Mouse (Mus musculus) intestine, embryonic 14.5 days (tissue): ENCODE data around the gene Xpa. TPM values are rescaled to one million over a fixed set of nuclear protein-coding genes. Genes with fewer than 3 reads are reported as not detected.

ENCODE experiments used
- ATAC-seq: fragments of 200-750 bp; cut with Nextera tagmentation; replicated peaks from 2 replicates; pipeline ENCODE4 v1.8.0; 2017; ENCODE audit warnings: low read depth, moderate number of reproducible peaks, moderate TSS enrichment, moderate library complexity; ENCODE audit not compliant: low FRiP score, low TSS enrichment
- DNase-seq: peaks from one replicate; pipeline ENCODE4 v3.0.0-alpha.2; 2018; ENCODE audit warnings: low spot score
- H3K27ac ChIP-seq: fragments of 300-500 bp; sonication (generic); 2 replicates; pipeline ENCODE4 v1.5.1; 2014; ENCODE audit warnings: low read depth, mild to moderate bottlenecking, control low read depth
- H3K27me3 ChIP-seq: fragments of 300-500 bp; sonication (generic); replicated peaks from 2 replicates; pipeline ENCODE4 v1.6.1; 2014; ENCODE audit warnings: low read length, control low read depth; ENCODE audit not compliant: control insufficient read depth, insufficient read depth
- H3K36me3 ChIP-seq: fragments of 300-500 bp; sonication (generic); 2 replicates; pipeline ENCODE4 v1.6.1; 2014; ENCODE audit warnings: low read length, control low read depth; ENCODE audit not compliant: control insufficient read depth, insufficient read depth
- H3K4me1 ChIP-seq: fragments of 300-500 bp; sonication (generic); replicated peaks from 2 replicates; pipeline ENCODE4 v1.6.1; 2014; ENCODE audit warnings: low read length, control low read depth, mixed read lengths; ENCODE audit not compliant: control insufficient read depth, insufficient read depth
- H3K4me2 ChIP-seq: fragments of 300-500 bp; sonication (generic); 2 replicates; pipeline ENCODE4 v1.6.1; 2014; ENCODE audit warnings: low read length
- H3K4me3 ChIP-seq: fragments of 300-500 bp; sonication (generic); 2 replicates; pipeline ENCODE4 v1.5.1; 2014; ENCODE audit warnings: low read depth, low read length, control low read depth, mixed read lengths
- H3K9ac ChIP-seq: fragments of 300-500 bp; sonication (generic); 2 replicates; pipeline ENCODE4 v1.6.1; 2014; ENCODE audit warnings: mild to moderate bottlenecking, low read length
- H3K9me3 ChIP-seq: fragments of 300-500 bp; sonication (generic); 2 replicates; pipeline ENCODE4 v1.6.1; 2016; ENCODE audit warnings: low read length, control low read depth; ENCODE audit not compliant: control insufficient read depth
- WGBS: fragments of 180-500 bp; shearing (Covaris S2); extraction: QIAGEN DNeasy Blood & Tissue Kit; methylation state at CpG from one replicate; pipeline ENCODE4 v1.1.7; 2014; 5-methylcytosine and 5-hydroxymethylcytosine counted together
- polyA plus RNA-seq: library from polyadenylated mRNA; unstranded; fragments of >200 nt; fragmentation: Nextera tagmentation; extraction: Ambion mirVana; gene quantifications from 2 replicates; pipeline ENCODE4 v1.2.1, GENCODE M21; 2014

Xpa gene
- 22.1 and 23.6 TPM in 2 replicates for polyA plus RNA-seq

GRCm38 (mm10) chr4:46195781-46196487 lies at the start of gene Xpa:
Xpa (minus strand) TSS chr4:46196311.
- H3K27me3 ChIP-seq, result no peaks in the 10 kb centered on the region
- H3K27ac ChIP-seq, result peak within 1 kb of the TSS; percentile 79
- peak; percentile 93 for ATAC-seq
- under 1% methylated on average over 70 of the region's 70 CpGs for WGBS
- no peaks in the 10 kb centered on the region for H3K9me3 ChIP-seq
- peak within 1 kb of the TSS; percentile 73 for H3K4me3 ChIP-seq
- DNase-seq, result peak; percentile 96
- peak within 1 kb of the TSS; percentile 85 for H3K9ac ChIP-seq
- H3K4me2 ChIP-seq, result peak within 1 kb of the TSS; percentile 85
- peaks cover 16% of the 10 kb centered on the region for H3K4me1 ChIP-seq
- H3K36me3 ChIP-seq, result peaks cover 7% of the 10 kb centered on the region

- ATAC-seq (no peak), DNase-seq (no peak)
- H3K4me3 ChIP-seq, result no peak overlapping the region
- no peak overlapping the region for H3K27ac ChIP-seq
- no peaks in the 10 kb centered on the region for H3K27me3 ChIP-seq
- no peaks in the 10 kb centered on the region for H3K4me1 ChIP-seq
- no peak overlapping the region for H3K9ac ChIP-seq
- H3K4me2 ChIP-seq, result no peak overlapping the region
- H3K36me3 ChIP-seq, result no peaks in the 10 kb centered on the region
- no peaks in the 10 kb centered on the region for H3K9me3 ChIP-seq
- WGBS, result 82% methylated on average over 3 of the region's 3 CpGs
Measured at GRCm38 (mm10) chr4:46235871-46236270, 39.8 kb upstream of the Xpa start.

DNA sequence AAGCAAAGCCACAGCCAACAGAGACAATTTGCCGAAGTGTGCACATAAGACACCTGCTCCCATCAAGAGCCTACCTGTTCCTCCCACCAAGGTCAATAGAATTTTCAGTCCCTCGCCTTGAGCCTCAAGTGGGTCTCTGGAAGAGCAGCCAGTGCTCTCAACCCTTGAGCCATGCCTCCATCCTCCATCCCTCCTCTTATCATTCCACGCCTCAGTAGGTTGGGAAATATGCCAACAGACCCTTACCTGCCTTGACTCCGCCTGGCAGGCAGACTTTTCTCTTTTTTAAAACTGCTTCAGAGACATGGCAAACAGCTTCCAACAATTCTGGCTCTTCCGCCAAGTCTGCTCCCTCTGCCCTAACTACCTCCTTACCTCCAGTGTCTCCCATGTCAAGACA lies 38.6 kb upstream of the Xpa start:
- 89% methylated on average over 5 of the region's 5 CpGs for WGBS
- H3K4me3 ChIP-seq, result no peak overlapping the region
- H3K4me2 ChIP-seq, result no peak overlapping the region
- no peak overlapping the region for H3K9ac ChIP-seq
- ATAC-seq, result no peak
- H3K27ac ChIP-seq, result no peak overlapping the region
- H3K36me3 ChIP-seq, result no peaks in the 10 kb centered on the region
- no peaks in the 10 kb centered on the region for H3K9me3 ChIP-seq
- H3K27me3 ChIP-seq, result no peaks in the 10 kb centered on the region
- no peak for DNase-seq
- no peaks in the 10 kb centered on the region for H3K4me1 ChIP-seq

DNA sequence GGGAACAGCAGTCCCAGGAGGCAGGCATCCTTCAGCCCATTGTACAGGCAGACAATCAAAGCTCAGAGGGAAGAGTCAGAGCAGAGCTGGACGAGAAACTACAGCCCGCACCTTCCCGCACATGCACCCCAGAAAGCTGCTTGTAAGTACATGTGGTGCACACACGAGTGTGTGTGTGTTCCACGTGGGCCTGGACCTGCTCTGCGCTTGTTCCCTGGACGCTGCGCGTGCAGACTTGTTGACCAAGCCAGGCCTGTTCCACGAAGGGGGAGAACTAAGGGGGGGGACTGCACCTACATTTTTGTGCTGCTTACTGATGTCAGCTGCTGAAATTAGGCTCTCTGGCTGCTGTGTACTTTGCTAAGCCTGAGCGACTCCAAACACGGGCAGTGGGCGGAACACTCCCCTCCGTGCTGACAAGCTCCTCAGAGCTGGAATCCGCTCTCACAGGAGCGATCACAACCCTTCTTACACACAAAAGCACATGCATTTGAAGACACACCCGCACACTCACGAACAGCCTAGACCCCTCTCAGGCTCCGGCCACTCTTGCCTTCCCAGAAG lies 30.9 kb upstream of the Xpa start:
- no peak overlapping the region for H3K9ac ChIP-seq
- H3K36me3 ChIP-seq, result no peaks in the 10 kb centered on the region
- 61% methylated on average over 19 of the region's 19 CpGs for WGBS
- ATAC-seq, result no peak
- DNase-seq, result no peak
- H3K4me3 ChIP-seq, result no peak overlapping the region
- H3K4me2 ChIP-seq, result no peak overlapping the region
- no peaks in the 10 kb centered on the region for H3K9me3 ChIP-seq
- H3K4me1 ChIP-seq, result no peaks in the 10 kb centered on the region
- H3K27me3 ChIP-seq, result no peaks in the 10 kb centered on the region
- H3K27ac ChIP-seq, result no peak overlapping the region

GRCm38 (mm10) chr4:46221090-46221489 lies 25.0 kb upstream of the Xpa start:
- WGBS, result 87% methylated on average over 3 of the region's 3 CpGs

DNA sequence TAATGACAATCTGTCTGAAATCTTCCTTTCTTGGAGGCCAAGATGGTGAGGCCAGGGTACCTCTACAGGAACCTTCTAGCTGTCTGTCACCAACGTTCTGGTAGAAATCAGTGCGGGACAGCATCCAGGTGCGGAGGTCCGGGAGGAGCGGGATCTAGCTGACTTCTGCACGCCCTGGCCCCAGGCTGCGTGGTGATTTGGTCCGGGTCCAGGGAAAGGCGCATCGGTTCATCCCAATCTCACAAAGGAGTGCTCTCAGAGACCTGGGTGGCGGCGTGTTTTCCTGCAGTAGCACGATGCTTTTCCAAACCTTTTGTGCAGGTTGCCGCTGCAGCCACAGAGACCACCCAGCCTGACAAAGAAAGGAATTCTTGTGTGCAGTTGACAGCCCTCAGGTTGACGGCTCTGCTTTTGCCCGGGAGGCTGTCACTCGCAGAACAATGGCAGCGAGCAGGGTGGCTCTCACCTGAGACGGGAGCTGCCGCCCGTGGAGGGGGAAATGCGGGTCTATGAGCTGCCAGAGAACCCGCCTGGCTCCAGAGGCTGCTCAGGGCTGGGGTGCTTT lies 6.5 kb upstream of the Xpa start:
- Histone ChIP-seq H3K9me3 (no peaks in the 10 kb centered on the region), H3K36me3 (no peaks in the 10 kb centered on the region), H3K27ac (no peak overlapping the region), H3K27me3 (peaks cover 21% of the 10 kb centered on the region; the same call in 1 of the 2 replicates), H3K4me1 (0 out of 2 replicates have a peak, but pooled peaks cover 4% of the 10 kb centered on the region), H3K4me2 (peak overlapping the region; percentile 44), H3K9ac (0 out of 2 replicates have a peak overlapping the region, but pooled peaks have one; percentile 10), H3K4me3 (peak overlapping the region; percentile 13)
- ATAC-seq (peak; percentile 33; the same call in 1 of the 2 replicates), DNase-seq (peak; percentile 61)
- 8% methylated on average over 23 of the region's 23 CpGs for WGBS

More at GRCm38 (mm10) chr4:46221090-46221489, 25.0 kb upstream of the Xpa start:
- DNase-seq (no peak), ATAC-seq (no peak)
- H3K4me1 ChIP-seq, result no peaks in the 10 kb centered on the region
- H3K27me3 ChIP-seq, result no peaks in the 10 kb centered on the region
- H3K27ac ChIP-seq, result no peak overlapping the region
- no peak overlapping the region for H3K4me3 ChIP-seq
- no peaks in the 10 kb centered on the region for H3K36me3 ChIP-seq
- no peak overlapping the region for H3K4me2 ChIP-seq
- H3K9me3 ChIP-seq, result no peaks in the 10 kb centered on the region
- no peak overlapping the region for H3K9ac ChIP-seq

- DNase-seq, result peak; percentile 82
- H3K4me3 ChIP-seq, result peak overlapping the region; percentile 13
Measured at GRCm38 (mm10) chr4:46201834-46202561, 5.9 kb upstream of the Xpa start.

GRCm38 (mm10) chr4:46198064-46198463 lies 2.0 kb upstream of the Xpa start:
- DNase-seq (no peak), ATAC-seq (no peak)
- H3K9me3 ChIP-seq, result no peaks in the 10 kb centered on the region
- peaks cover 20% of the 10 kb centered on the region for H3K4me1 ChIP-seq
- 68% methylated on average over 5 of the region's 5 CpGs for WGBS
- no peak overlapping the region for H3K4me3 ChIP-seq
- no peak overlapping the region for H3K27ac ChIP-seq
- H3K9ac ChIP-seq, result no peak overlapping the region
- no peaks in the 10 kb centered on the region for H3K36me3 ChIP-seq
- H3K27me3 ChIP-seq, result peaks cover 14% of the 10 kb centered on the region; the same call in 1 of the 2 replicates
- no peak overlapping the region for H3K4me2 ChIP-seq

More at GRCm38 (mm10) chr4:46201834-46202561, 5.9 kb upstream of the Xpa start:
- H3K9ac ChIP-seq, result no peak overlapping the region
- 6% methylated on average over 7 of the region's 7 CpGs for WGBS
- H3K4me1 ChIP-seq, result 0 out of 2 replicates have a peak, but pooled peaks cover 4% of the 10 kb centered on the region
- H3K9me3 ChIP-seq, result no peaks in the 10 kb centered on the region
- H3K36me3 ChIP-seq, result no peaks in the 10 kb centered on the region
- peak; percentile 49; the same call in 1 of the 2 replicates for ATAC-seq
- peak overlapping the region; percentile 44 for H3K4me2 ChIP-seq
- peaks cover 21% of the 10 kb centered on the region; the same call in 1 of the 2 replicates for H3K27me3 ChIP-seq
- no peak overlapping the region for H3K27ac ChIP-seq
